Mouse (Mus musculus): ENCODE data around the gene Cfap99. TPM values are rescaled to one million over a fixed set of nuclear protein-coding genes. Genes with fewer than 3 reads are reported as not detected.

Gene Cfap99
- total RNA-seq, 2 experiments from 2014 or later, result not detected

GRCm38 (mm10) chr5:34319491-34320034 lies 31.2 kb downstream of the Cfap99 start:
- DNase-seq, result no peak
- Histone ChIP-seq H3K4me3 (no peak overlapping the region), H3K27ac (no peak overlapping the region)
- intact Hi-C loops (cut with DNase I), result no loop called here
- TF ChIP-seq CTCF (IDR thresholded peaks at IDR 0.05), result no peak

GRCm38 (mm10) chr5:34321236-34321635 lies 32.8 kb downstream of the Cfap99 start:
- H3K4me3 ChIP-seq, result no peak overlapping the region
- TF ChIP-seq CTCF (IDR thresholded peaks at IDR 0.05), result no peak
- intact Hi-C loops (cut with DNase I), result no loop called here
- no peak for DNase-seq
- H3K27ac ChIP-seq, result no peak overlapping the region

GRCm38 (mm10) chr5:34325286-34325685 lies 36.9 kb downstream of the Cfap99 start:
- DNase-seq, result no peak
- Histone ChIP-seq H3K27ac (no peak overlapping the region), H3K4me3 (no peak overlapping the region)
- TF ChIP-seq CTCF (IDR thresholded peaks at IDR 0.05), result no peak
- intact Hi-C loops (cut with DNase I), result no loop called here

GRCm38 (mm10) chr5:34326249-34326691 lies 37.9 kb downstream of the Cfap99 start:
- intact Hi-C loops (cut with DNase I), result no loop called here
- no peak for TF ChIP-seq CTCF (IDR thresholded peaks at IDR 0.05)
- Histone ChIP-seq H3K4me3 (no peak overlapping the region), H3K27ac (no peak overlapping the region)
- DNase-seq, result no peak

- no peak for TF ChIP-seq CTCF (IDR thresholded peaks at IDR 0.05)
- peak overlapping the region; percentile 67 for H3K4me3 ChIP-seq
- DNase-seq, result peak; percentile 26
- peak overlapping the region; percentile 7; the same call in 1 of the 2 replicates for H3K27ac ChIP-seq
- intact Hi-C loops (cut with DNase I), result no loop called here
Observed at GRCm38 (mm10) chr5:34326875-34327576, 38.6 kb downstream of the Cfap99 start.

GRCm38 (mm10) chr5:34330136-34330535 lies 41.7 kb downstream of the Cfap99 start:
- H3K4me3 ChIP-seq, result no peak overlapping the region
- no peak overlapping the region for H3K27ac ChIP-seq
- no peak for DNase-seq
- intact Hi-C loops (cut with DNase I), result loop anchor here (10.0 kb wide), 1 partner anchor 185 kb away; the partner anchor contains the start of gene Tnip2
- no peak for TF ChIP-seq CTCF (IDR thresholded peaks at IDR 0.05)

- H3K27ac ChIP-seq, result no peak overlapping the region
- DNase-seq, result no peak
- intact Hi-C loops (cut with DNase I), result loop anchor here (10.0 kb wide), 1 partner anchor 181 kb away; the partner anchor contains the start of gene Tnip2
- H3K4me3 ChIP-seq, result no peak overlapping the region
- no peak for TF ChIP-seq CTCF (IDR thresholded peaks at IDR 0.05)
Observed at GRCm38 (mm10) chr5:34334081-34334480, 45.7 kb downstream of the Cfap99 start.

GRCm38 (mm10) chr5:34335539-34336096 lies 47.2 kb downstream of the Cfap99 start:
- H3K4me3 ChIP-seq, result peak overlapping the region; percentile 99
- H3K27ac ChIP-seq, result peak overlapping the region; percentile 93
- intact Hi-C loops (cut with DNase I), result loop anchor here (2.0 to 10.0 kb wide), 2 partner anchors 33 to 179 kb away; partner anchors contain the start of genes Fam193a and Tnip2
- DNase-seq, result no peak
- TF ChIP-seq CTCF (IDR thresholded peaks at IDR 0.05), result no peak

GRCm38 (mm10) chr5:34336097-34336774 lies 47.8 kb downstream of the Cfap99 start, which contains the start of gene Rnf4:
Rnf4 (plus strand) TSS chr5:34336289.
- intact Hi-C loops (cut with DNase I), result loop anchor here (2.0 to 10.0 kb wide), 2 partner anchors 33 to 179 kb away; partner anchors contain the start of genes Fam193a and Tnip2
- H3K27ac ChIP-seq, result peak within 1 kb of the TSS; percentile 93
- no peak for TF ChIP-seq CTCF (IDR thresholded peaks at IDR 0.05)
- peak; percentile 99 for DNase-seq
- peak within 1 kb of the TSS; percentile 99 for H3K4me3 ChIP-seq

GRCm38 (mm10) chr5:34336775-34337450 lies 48.5 kb downstream of the Cfap99 start:
- intact Hi-C loops (cut with DNase I), result loop anchor here (2.0 to 10.0 kb wide), 2 partner anchors 32 to 178 kb away; partner anchors contain the start of genes Fam193a and Tnip2
- no peak for DNase-seq

GRCm38 (mm10) chr5:34340246-34340645 lies 51.8 kb downstream of the Cfap99 start:
- Histone ChIP-seq H3K4me3 (no peak overlapping the region), H3K27ac (no peak overlapping the region)
- TF ChIP-seq CTCF (IDR thresholded peaks at IDR 0.05), result no peak
- DNase-seq, result no peak
- intact Hi-C loops (cut with DNase I), result no loop called here

More at GRCm38 (mm10) chr5:34336775-34337450, 48.5 kb downstream of the Cfap99 start:
- Histone ChIP-seq H3K27ac (peak overlapping the region; percentile 93), H3K4me3 (peak overlapping the region; percentile 99)
- no peak for TF ChIP-seq CTCF (IDR thresholded peaks at IDR 0.05)

GRCm38 (mm10) chr5:34352084-34352631 lies 63.8 kb downstream of the Cfap99 start:
- intact Hi-C loops (cut with DNase I), result no loop called here

More at GRCm38 (mm10) chr5:34352084-34352631, 63.8 kb downstream of the Cfap99 start:
- Histone ChIP-seq H3K27ac (no peak overlapping the region), H3K4me3 (no peak overlapping the region)
- DNase-seq, result no peak
- no peak for TF ChIP-seq CTCF (IDR thresholded peaks at IDR 0.05)
